ENCODE assay signal across 8 mouse cellular contexts in the genomic region with DNA sequence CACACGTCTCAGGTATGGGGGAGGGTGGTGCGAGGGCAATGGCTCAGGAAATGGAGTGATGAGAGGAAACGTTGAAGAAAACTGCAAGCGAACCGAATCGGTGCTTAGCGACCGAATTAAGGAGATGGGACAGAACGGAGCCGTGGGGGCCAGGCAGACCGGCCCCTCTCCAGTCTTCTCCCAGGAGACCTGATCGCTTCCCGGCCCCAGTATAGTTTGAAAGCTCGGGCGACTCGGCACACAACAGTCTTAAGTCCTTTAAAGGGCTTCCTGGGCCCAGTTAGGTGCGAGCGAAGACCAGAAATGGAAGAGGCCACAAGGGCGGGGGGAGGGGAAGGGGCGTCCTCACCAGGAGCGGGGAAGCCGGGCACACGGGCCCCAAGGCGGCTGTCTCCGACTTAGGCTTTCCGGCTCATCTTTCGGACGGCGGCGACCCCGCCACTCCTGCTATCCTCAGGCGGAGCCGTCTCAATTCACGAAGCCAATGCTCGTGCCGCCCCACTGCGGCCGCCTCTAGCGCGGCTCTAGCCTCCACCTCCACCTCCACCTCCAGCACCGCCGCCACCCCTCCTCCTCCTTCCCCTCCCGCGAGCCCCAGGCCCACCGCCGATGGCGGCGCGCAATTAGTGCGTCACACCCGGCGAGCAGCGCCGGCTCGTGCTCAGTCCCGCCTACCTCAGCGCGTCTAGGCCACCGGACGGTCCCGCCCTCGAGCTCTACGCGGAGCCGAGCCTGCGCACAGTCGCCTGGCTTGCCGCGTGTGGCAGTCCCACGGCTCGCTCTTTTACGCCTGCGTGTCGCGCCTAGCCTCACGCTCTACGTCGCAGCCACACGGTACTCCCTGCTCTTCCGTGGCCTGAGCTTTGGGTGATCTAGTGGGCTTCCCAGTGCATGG. TPM values are rescaled to one million over a fixed set of nuclear protein-coding genes. Genes with fewer than 3 reads are reported as not detected.
DNase-seq lines count a peak whose midpoint lies in the region; ATAC-seq lines count a peak whose summit lies in the region.

A gene (minus strand): TSS at position 771 of the 895 bp plus-strand sequence.

- peaks cover 2% of the 10 kb centered on the region; the same call in 1 of the 2 replicates for H3K36me3 ChIP-seq in forebrain, embryonic 11.5 days (ENCODE audit: control insufficient read depth, insufficient read depth, low read length)
- H3K36me3 ChIP-seq in heart, embryonic 16.5 days (ENCODE audit: control insufficient read depth, insufficient read depth) = peaks cover 23% of the 10 kb centered on the region
- H3K36me3 ChIP-seq in liver, embryonic 15.5 days (replicated peaks) = peaks cover 37% of the 10 kb centered on the region
- H3K36me3 ChIP-seq in neural tube, embryonic 12.5 days = peaks cover 34% of the 10 kb centered on the region

- H3K27ac ChIP-seq in forebrain, embryonic 11.5 days (ENCODE audit: low read depth, low read length) = peak within 1 kb of the TSS; percentile 92
- peak within 1 kb of the TSS; percentile 97 for H3K27ac ChIP-seq in heart, embryonic 16.5 days (ENCODE audit: low read length)
- peak within 1 kb of the TSS; percentile 93 for H3K27ac ChIP-seq in liver, embryonic 15.5 days (replicated peaks)
- H3K27ac ChIP-seq in neural tube, embryonic 12.5 days = peak within 1 kb of the TSS; percentile 48

- H3K4me3 ChIP-seq in forebrain, embryonic 11.5 days (ENCODE audit: low read depth, low read length) = peak within 1 kb of the TSS; percentile 85
- peak within 1 kb of the TSS; percentile 90 for H3K4me3 ChIP-seq in heart, embryonic 16.5 days (ENCODE audit: low read length)
- H3K4me3 ChIP-seq in liver, embryonic 15.5 days (replicated peaks) = peak within 1 kb of the TSS; percentile 86
- peak within 1 kb of the TSS; percentile 81 for H3K4me3 ChIP-seq in neural tube, embryonic 12.5 days

- peak; percentile 93 to 94 for DNase-seq in CD8-positive naive resting alpha-beta T cell, adult 2 months (ENCODE audit: low read depth in 2 of 2, low spot score in 2 of 2)
- DNase-seq in c-Kit-positive CD71-negative TER-119-negative erythroid progenitor cells, embryonic 14.5 days (ENCODE audit: low read depth) = peak; percentile 92
- peak; percentile 99 for DNase-seq in forebrain, embryonic 11.5 days (ENCODE audit: low spot score)
- DNase-seq in kidney, postnatal 36 days = peak; percentile 98
- DNase-seq in telencephalon, adult 2 months (ENCODE audit: low read depth, low spot score) = peak; percentile 97

- H3K27me3 ChIP-seq in forebrain, embryonic 11.5 days (ENCODE audit: control insufficient read depth, insufficient read depth, low read length) = no peaks in the 10 kb centered on the region
- H3K27me3 ChIP-seq in heart, embryonic 16.5 days (ENCODE audit: control insufficient read depth, insufficient read depth, low read length) = no peaks in the 10 kb centered on the region
- H3K27me3 ChIP-seq in liver, embryonic 15.5 days = no peaks in the 10 kb centered on the region
- H3K27me3 ChIP-seq in neural tube, embryonic 12.5 days (replicated peaks) = no peaks in the 10 kb centered on the region

- no peaks in the 10 kb centered on the region for H3K9me3 ChIP-seq in forebrain, embryonic 11.5 days (ENCODE audit: control insufficient read depth, low read length)
- H3K9me3 ChIP-seq in heart, embryonic 16.5 days (replicated peaks; ENCODE audit: control insufficient read depth, low read length) = no peaks in the 10 kb centered on the region
- H3K9me3 ChIP-seq in liver, embryonic 15.5 days (replicated peaks) = no peaks in the 10 kb centered on the region
- H3K9me3 ChIP-seq in neural tube, embryonic 12.5 days = no peaks in the 10 kb centered on the region

- peak; percentile 95 for ATAC-seq in forebrain, embryonic 11.5 days (replicated peaks; ENCODE audit: low FRiP score)
- peak; percentile 93 for ATAC-seq in heart, embryonic 16.5 days (replicated peaks; ENCODE audit: extremely low read depth, insufficient read depth, low FRiP score)
- peak; percentile 94 for ATAC-seq in liver, embryonic 15.5 days (ENCODE audit: insufficient read depth)
- peak; percentile 95 for ATAC-seq in neural tube, embryonic 12.5 days (ENCODE audit: low FRiP score, low read depth)

- WGBS in forebrain, embryonic 11.5 days = 1% methylated on average over 73 of the region's 80 CpGs
- under 1% methylated on average over 78 of the region's 80 CpGs for WGBS in heart, embryonic 16.5 days
- WGBS in liver, embryonic 15.5 days (ENCODE audit: insufficient replicate concordance) = under 1% methylated on average over 79 of the region's 80 CpGs
- WGBS in neural tube, embryonic 12.5 days = under 1% methylated on average over 80 of the region's 80 CpGs

- peak within 1 kb of the TSS; percentile 94 for H3K4me2 ChIP-seq in forebrain, embryonic 11.5 days (ENCODE audit: low read depth, low read length, severe bottlenecking)
- H3K4me2 ChIP-seq in heart, embryonic 16.5 days (ENCODE audit: low read depth, low read length) = peak within 1 kb of the TSS; percentile 78
- H3K4me2 ChIP-seq in liver, embryonic 15.5 days = peak within 1 kb of the TSS; percentile 88
- H3K4me2 ChIP-seq in neural tube, embryonic 12.5 days (replicated peaks) = peak within 1 kb of the TSS; percentile 94

- H3K9ac ChIP-seq in forebrain, embryonic 11.5 days (ENCODE audit: low read length) = peak within 1 kb of the TSS; percentile 83
- H3K9ac ChIP-seq in heart, embryonic 16.5 days (ENCODE audit: low read length) = peak within 1 kb of the TSS; percentile 88
- H3K9ac ChIP-seq in liver, embryonic 15.5 days = peak within 1 kb of the TSS; percentile 86
- peak within 1 kb of the TSS; percentile 81 for H3K9ac ChIP-seq in neural tube, embryonic 12.5 days

- H3K4me1 ChIP-seq in forebrain, embryonic 11.5 days (replicated peaks; ENCODE audit: control insufficient read depth, insufficient read depth, low read length) = peaks cover 12% of the 10 kb centered on the region; the same call in 1 of the 2 replicates
- peaks cover 31% of the 10 kb centered on the region for H3K4me1 ChIP-seq in heart, embryonic 16.5 days (ENCODE audit: control insufficient read depth, insufficient read depth, low read length)
- peaks cover 64% of the 10 kb centered on the region for H3K4me1 ChIP-seq in liver, embryonic 15.5 days (replicated peaks)
- H3K4me1 ChIP-seq in neural tube, embryonic 12.5 days = peaks cover 23% of the 10 kb centered on the region

RNA-seq across cellular contexts. Expression of the gene that starts here (rescaled TPM):
- polyA plus RNA-seq in forebrain, embryonic 11.5 days (2014; fragmentation: Nextera tagmentation; extraction: Ambion mirVana) = 110 and 117 TPM in 2 replicates
- polyA plus RNA-seq in heart, embryonic 16.5 days (2015; fragmentation: Nextera tagmentation; extraction: Ambion mirVana) = 55.8 and 58.0 TPM in 2 replicates
- 23.9 and 27.2 TPM in 2 replicates for polyA plus RNA-seq in liver, embryonic 15.5 days (2015; fragmentation: Nextera tagmentation; extraction: Ambion mirVana)
- 97.8 and 115 TPM in 2 replicates for polyA plus RNA-seq in neural tube, embryonic 12.5 days (2016; fragmentation: Nextera tagmentation; extraction: Ambion mirVana)

Comparison
In these comparisons a context has a peak if more than half of its experiments do, and no peak if none do; other contexts are left out.
1. Peak in every context shown above with its lines: DNase-seq, ATAC-seq, H3K4me3 ChIP-seq and H3K27ac ChIP-seq.